Mouse (Mus musculus) left cerebral cortex, adult 2 months (tissue): Measurements from ENCODE around the gene Bcat2. TPM values are rescaled to one million over a fixed set of nuclear protein-coding genes. Genes with fewer than 3 reads are reported as not detected.
A peak's percentile ranks its signal among the peaks of the same experiment; 100 is the strongest.
"Not testable (repeated sequence)": the region's sequence is repeated elsewhere in the genome, so short reads cannot be mapped to it uniquely, and the experiment has no call there.

ENCODE experiments used
- DNase-seq, 2 experiments: peaks; one replicate each; pipeline ENCODE4 v3.0.0; 2021 to 2022; ENCODE audit warnings: low spot score in 2 of 2, mixed read lengths in 1 of 2; ENCODE audit errors: extremely low spot score in 1 of 2
- H3K27ac ChIP-seq: fragments of 200-600 bp; 2 replicates; pipeline ENCODE4 v1.8.1; 2022
- H3K4me3 ChIP-seq: fragments of 200-600 bp; 2 replicates; pipeline ENCODE4 v1.8.1; 2022
- CTCF ChIP-seq: fragments of 200-600 bp; IDR thresholded peaks from 2 replicates; pipeline ENCODE4 v1.8.1; 2022; ENCODE audit warnings: antibody characterized with exemption, mild to moderate bottlenecking, moderate library complexity
- intact Hi-C: fragments of 180-260 bp; cut with DNase I; formaldehyde crosslinking; loops from one replicate; pipeline ENCODE4 v1.15.1; 2025
- long read RNA-seq, 2 experiments: library from polyadenylated mRNA; stranded (forward); transcript quantifications; one replicate each; pipeline ENCODE4 v2.0.0; 2021; ENCODE audit warnings: borderline mapping rate in 2 of 2
- total RNA-seq, 2 experiments: library from RNA; stranded (reverse); gene quantifications; 2 replicates each; pipeline ENCODE4 v1.2.3; 2021

Gene Bcat2
- 10 to 100 TPM; 25.4 to 26.2 TPM for total RNA-seq
- long read RNA-seq, experiment 1, transcript Bcat2-201 (11 exons, 1,772 nt) = major isoform, 10 of 14 reads
- long read RNA-seq, experiment 1, partial matches to known transcripts = 1 of 14 reads
- long read RNA-seq, experiment 1, other reads (novel, unspliced or antisense) = 3 of 14 reads
- long read RNA-seq, experiment 2, transcript Bcat2-201 (11 exons, 1,772 nt) = major isoform, 8 of 14 reads
- long read RNA-seq, experiment 2, partial matches to known transcripts = 0 of 14 reads
- long read RNA-seq, experiment 2, other reads (novel, unspliced or antisense) = 4 of 14 reads

- H3K27ac ChIP-seq = peak within 1 kb of the TSS; percentile 93
- no peak for TF ChIP-seq CTCF
- peak; percentile 65 to 71 for DNase-seq
- intact Hi-C loops = loop anchor here (2.0 kb wide), 1 partner anchor 19 kb away; no protein-coding TSS in a partner anchor
- peak within 1 kb of the TSS; percentile 57 for H3K4me3 ChIP-seq
Observed at GRCm38 (mm10) chr7:45570103-45570741, at the start of gene Bcat2. Gene Bcat2 (plus strand): TSS chr7:45570153.

- no peak for TF ChIP-seq CTCF
- intact Hi-C loops = loop anchor here (5.0 kb wide), 1 partner anchor 43 kb away; no protein-coding TSS in a partner anchor
- H3K4me3 ChIP-seq = no peak overlapping the region
- H3K27ac ChIP-seq = no peak overlapping the region
- no peak for DNase-seq
Observed at GRCm38 (mm10) chr7:45520605-45521004, 49.3 kb upstream of the Bcat2 start.

- H3K27ac ChIP-seq = peak overlapping the region; percentile 87
- intact Hi-C loops = loop anchor here (5.0 kb wide), 1 partner anchor 44 kb away; no protein-coding TSS in a partner anchor
- peak overlapping the region; percentile 53 for H3K4me3 ChIP-seq
- TF ChIP-seq CTCF = peak; percentile 27
- DNase-seq = peak; percentile 84 to 88
Observed at GRCm38 (mm10) chr7:45521728-45522184, 48.2 kb upstream of the Bcat2 start.

- intact Hi-C loops = loop anchor here (5.0 kb wide), 1 partner anchor 45 kb away; no protein-coding TSS in a partner anchor
- no peak for DNase-seq
- Histone ChIP-seq H3K4me3 (peak overlapping the region; percentile 53), H3K27ac (peak overlapping the region; percentile 87)
- no peak for TF ChIP-seq CTCF
Observed at GRCm38 (mm10) chr7:45522194-45522752, 47.7 kb upstream of the Bcat2 start.

GRCm38 (mm10) chr7:45522957-45523676, 46.8 kb upstream of the Bcat2 start:
- H3K4me3 ChIP-seq = no peak overlapping the region; the same call in 1 of the 2 replicates
- intact Hi-C loops = loop anchor here (5.0 kb wide), 1 partner anchor 46 kb away; no protein-coding TSS in a partner anchor
- H3K27ac ChIP-seq = no peak overlapping the region
- no peak for DNase-seq
- no peak for TF ChIP-seq CTCF

GRCm38 (mm10) chr7:45523678-45524170, 46.2 kb upstream of the Bcat2 start:
- Histone ChIP-seq H3K4me3 (no peak overlapping the region; the same call in 1 of the 2 replicates), H3K27ac (peak overlapping the region; percentile 9; the same call in 1 of the 2 replicates)
- TF ChIP-seq CTCF = no peak
- intact Hi-C loops = loop anchor here (5.0 kb wide), 1 partner anchor 46 kb away; no protein-coding TSS in a partner anchor
- no peak for DNase-seq

GRCm38 (mm10) chr7:45524841-45525621, 44.9 kb upstream of the Bcat2 start:
- no peak for DNase-seq
- TF ChIP-seq CTCF = no peak
- Histone ChIP-seq H3K4me3 (peak overlapping the region; percentile 88), H3K27ac (peak overlapping the region; percentile 98)
- intact Hi-C loops = loop anchor here (5.0 kb wide), 1 partner anchor 48 kb away; no protein-coding TSS in a partner anchor

GRCm38 (mm10) chr7:45525809-45526473, 44.0 kb upstream of the Bcat2 start, which contains the start of the genes Ppp1r15a and Plekha4:
Gene Ppp1r15a (minus strand): TSS chr7:45526268.
Gene Plekha4 (plus strand): TSS chr7:45526330.
- Histone ChIP-seq H3K4me3 (peak within 1 kb of the TSS; percentile 88), H3K27ac (peak within 1 kb of the TSS; percentile 98)
- intact Hi-C loops = no loop called here
- peak; percentile 93 to 97 for DNase-seq
- no peak for TF ChIP-seq CTCF

- intact Hi-C loops = no loop called here
Observed at GRCm38 (mm10) chr7:45526474-45527120, 43.4 kb upstream of the Bcat2 start.

GRCm38 (mm10) chr7:45527169-45527568, 42.8 kb upstream of the Bcat2 start:
- H3K4me3 ChIP-seq, intact Hi-C loops, H3K27ac ChIP-seq, DNase-seq: not testable (repeated sequence)

More at GRCm38 (mm10) chr7:45526474-45527120, 43.4 kb upstream of the Bcat2 start:
- Histone ChIP-seq H3K4me3 (peak overlapping the region; percentile 88), H3K27ac (peak overlapping the region; percentile 98)
- peak; percentile 40 for TF ChIP-seq CTCF
- DNase-seq = no peak
